Mouse (Mus musculus) embryonic facial prominence, embryonic 11.5 days (tissue): Measurements from ENCODE around the gene Tsen2. TPM values are rescaled to one million over a fixed set of nuclear protein-coding genes. Genes with fewer than 3 reads are reported as not detected.

Experiments
- ATAC-seq: fragments of 200-750 bp; cut with Nextera tagmentation; replicated peaks from 2 replicates; pipeline ENCODE4 v1.8.0; 2017; ENCODE audit warnings: low read depth; ENCODE audit not compliant: insufficient number of reproducible peaks, low FRiP score, low TSS enrichment
- DNase-seq: peaks from one replicate; pipeline ENCODE4 v3.0.0-alpha.2; 2015; ENCODE audit warnings: low spot score
- H3K27ac ChIP-seq: fragments of 300-500 bp; sonication (generic); replicated peaks from 2 replicates; pipeline ENCODE4 v1.5.1; 2014; ENCODE audit warnings: mild to moderate bottlenecking, low read depth, low read length, control low read depth
- H3K27me3 ChIP-seq: fragments of 300-500 bp; sonication (generic); 2 replicates; pipeline ENCODE4 v1.6.1; 2014; ENCODE audit warnings: mild to moderate bottlenecking, low read length, moderate library complexity, mixed read lengths; ENCODE audit not compliant: control insufficient read depth, insufficient read depth
- H3K36me3 ChIP-seq: fragments of 300-500 bp; sonication (generic); replicated peaks from 2 replicates; pipeline ENCODE4 v1.6.1; 2014; ENCODE audit warnings: low read depth, mild to moderate bottlenecking, low read length, moderate library complexity, mixed read lengths; ENCODE audit not compliant: control insufficient read depth, insufficient read depth
- H3K4me1 ChIP-seq: fragments of 300-500 bp; sonication (generic); 2 replicates; pipeline ENCODE4 v1.6.1; 2014; ENCODE audit warnings: low read length, mixed read lengths; ENCODE audit not compliant: control insufficient read depth, insufficient read depth
- H3K4me2 ChIP-seq: fragments of 300-500 bp; sonication (generic); 2 replicates; pipeline ENCODE4 v1.6.1; 2014; ENCODE audit warnings: low read depth, mild to moderate bottlenecking, control low read depth, low read length, moderate library complexity
- H3K4me3 ChIP-seq: fragments of 300-500 bp; sonication (generic); 2 replicates; pipeline ENCODE4 v1.5.1; 2014; ENCODE audit warnings: low read depth, low read length, control low read depth
- H3K9ac ChIP-seq: fragments of 300-500 bp; sonication (generic); replicated peaks from 2 replicates; pipeline ENCODE4 v1.6.1; 2014; ENCODE audit warnings: mild to moderate bottlenecking, control low read depth, low read length
- H3K9me3 ChIP-seq: fragments of 300-500 bp; sonication (generic); replicated peaks from 2 replicates; pipeline ENCODE4 v1.6.1; 2016; ENCODE audit warnings: mild to moderate bottlenecking, low read length, inconsistent platforms, mixed read lengths; ENCODE audit not compliant: control insufficient read depth
- WGBS: fragments of 180-500 bp; shearing (Covaris S2); extraction: QIAGEN DNeasy Blood & Tissue Kit; methylation state at CpG from one replicate; pipeline ENCODE4 v1.1.7; 2014; 5-methylcytosine and 5-hydroxymethylcytosine counted together
- polyA plus RNA-seq: library from polyadenylated mRNA; unstranded; fragments of >200 nt; fragmentation: Nextera tagmentation; extraction: Ambion mirVana; gene quantifications from 2 replicates; pipeline ENCODE4 v1.2.1, GENCODE M21; 2014

The Tsen2 gene
- polyA plus RNA-seq, 1 experiment from 2014 or later = 29.4 TPM

DNA sequence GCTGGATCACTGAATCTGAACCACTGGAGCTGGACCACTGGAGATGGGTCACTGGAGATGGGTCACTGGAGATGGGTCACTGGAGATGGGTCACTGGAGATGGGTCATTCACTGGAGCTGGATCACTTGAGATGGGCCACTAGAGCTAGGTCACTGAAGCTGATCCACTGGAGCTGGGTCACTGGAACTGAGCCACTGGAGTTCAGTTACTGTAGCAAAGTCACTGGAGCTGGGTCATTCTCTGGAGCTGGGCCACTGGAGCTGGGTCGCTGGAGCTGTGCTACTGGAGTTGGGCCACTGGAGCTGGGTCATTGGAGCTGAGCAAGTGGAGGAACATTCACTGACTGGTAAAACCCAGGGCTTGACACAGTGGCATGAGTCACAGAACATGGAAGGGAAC is 38.0 kb upstream of the Tsen2 start:
- ATAC-seq = no peak
- 89% methylated on average over 1 of the region's 1 CpGs for WGBS
- no peaks in the 10 kb centered on the region for H3K27me3 ChIP-seq
- H3K4me3 ChIP-seq = no peak overlapping the region
- H3K4me1 ChIP-seq = no peaks in the 10 kb centered on the region
- H3K27ac ChIP-seq = no peak overlapping the region
- no peak for DNase-seq
- H3K9ac ChIP-seq = no peak overlapping the region
- H3K36me3 ChIP-seq = no peaks in the 10 kb centered on the region
- no peaks in the 10 kb centered on the region for H3K9me3 ChIP-seq
- H3K4me2 ChIP-seq = no peak overlapping the region

DNA sequence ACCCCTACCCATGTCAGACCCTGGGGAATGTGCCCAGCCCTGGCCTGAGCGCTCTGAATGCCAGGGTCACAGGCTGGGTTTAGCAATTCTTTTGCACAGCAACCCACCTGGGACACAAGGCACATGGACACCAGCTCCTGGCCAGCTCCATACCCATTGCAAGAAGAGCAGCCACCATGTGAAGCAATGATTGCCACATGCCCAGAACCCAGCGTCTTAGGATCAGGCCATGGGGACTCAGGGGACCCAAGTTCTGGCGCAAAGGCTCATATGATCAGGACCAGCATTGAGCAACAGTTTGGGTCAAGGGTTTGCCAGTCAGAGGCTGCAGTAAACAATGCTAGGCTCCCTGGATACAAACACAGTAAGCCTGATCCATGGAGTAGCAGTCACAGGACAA is 33.0 kb upstream of the Tsen2 start:
- H3K4me3 ChIP-seq = no peak overlapping the region
- ATAC-seq = no peak
- WGBS = 93% methylated on average over 3 of the region's 3 CpGs

DNA sequence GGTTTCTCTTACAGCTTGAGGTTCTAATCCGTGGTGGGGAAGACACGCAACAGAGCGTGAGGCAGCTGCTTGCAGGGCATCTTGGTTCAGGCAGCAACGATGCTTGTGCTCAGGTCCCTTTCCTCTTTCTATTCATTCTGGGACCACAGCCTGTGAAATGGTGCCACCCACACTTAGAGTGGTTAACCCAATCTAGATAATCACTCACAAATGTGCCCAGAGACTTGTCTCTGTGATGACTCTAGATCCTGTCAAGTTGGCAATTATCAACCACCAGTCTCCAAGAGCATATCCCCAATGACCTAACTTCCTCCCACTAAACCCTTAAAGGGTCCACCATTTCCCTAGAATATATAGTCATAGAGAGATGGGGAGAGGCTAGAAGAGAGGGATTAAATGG is 31.3 kb upstream of the Tsen2 start:
- no peaks in the 10 kb centered on the region for H3K9me3 ChIP-seq
- no peak overlapping the region for H3K9ac ChIP-seq
- WGBS = 95% methylated on average over 4 of the region's 4 CpGs
- no peaks in the 10 kb centered on the region for H3K4me1 ChIP-seq
- ATAC-seq (no peak), DNase-seq (no peak)
- H3K4me3 ChIP-seq = no peak overlapping the region
- H3K27ac ChIP-seq = no peak overlapping the region
- no peaks in the 10 kb centered on the region for H3K36me3 ChIP-seq
- no peaks in the 10 kb centered on the region for H3K27me3 ChIP-seq
- H3K4me2 ChIP-seq = no peak overlapping the region

More for the DNA sequence above, 33.0 kb upstream of the Tsen2 start:
- Histone ChIP-seq H3K4me2 (no peak overlapping the region), H3K36me3 (no peaks in the 10 kb centered on the region), H3K9me3 (no peaks in the 10 kb centered on the region), H3K27me3 (no peaks in the 10 kb centered on the region), H3K27ac (no peak overlapping the region), H3K4me1 (no peaks in the 10 kb centered on the region), H3K9ac (no peak overlapping the region)
- no peak for DNase-seq

DNA sequence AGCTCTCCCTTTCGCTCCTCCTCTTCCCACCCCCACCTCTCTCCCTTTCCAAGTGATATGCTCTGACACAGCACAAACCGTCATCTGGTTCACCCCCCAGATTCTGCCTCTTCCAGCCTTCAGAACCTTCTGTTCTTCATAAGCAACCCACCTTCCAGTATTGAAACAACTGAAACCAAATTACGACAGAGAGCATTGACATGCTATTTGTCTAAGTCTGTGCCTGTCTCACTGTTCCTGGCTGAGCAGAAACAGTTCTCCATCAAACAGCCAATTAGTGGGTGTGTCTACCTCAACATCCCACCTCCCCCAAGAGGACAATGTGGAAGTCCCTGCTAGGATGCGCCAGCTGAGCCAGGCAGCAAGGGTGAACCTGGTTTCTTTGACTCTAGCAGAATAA is 26.6 kb upstream of the Tsen2 start:
- Histone ChIP-seq H3K27me3 (no peaks in the 10 kb centered on the region), H3K4me3 (no peak overlapping the region), H3K27ac (no peak overlapping the region), H3K4me1 (no peaks in the 10 kb centered on the region), H3K4me2 (no peak overlapping the region), H3K36me3 (no peaks in the 10 kb centered on the region), H3K9me3 (no peaks in the 10 kb centered on the region), H3K9ac (no peak overlapping the region)
- 76% methylated on average over 4 of the region's 4 CpGs for WGBS
- DNase-seq (no peak), ATAC-seq (no peak)

DNA sequence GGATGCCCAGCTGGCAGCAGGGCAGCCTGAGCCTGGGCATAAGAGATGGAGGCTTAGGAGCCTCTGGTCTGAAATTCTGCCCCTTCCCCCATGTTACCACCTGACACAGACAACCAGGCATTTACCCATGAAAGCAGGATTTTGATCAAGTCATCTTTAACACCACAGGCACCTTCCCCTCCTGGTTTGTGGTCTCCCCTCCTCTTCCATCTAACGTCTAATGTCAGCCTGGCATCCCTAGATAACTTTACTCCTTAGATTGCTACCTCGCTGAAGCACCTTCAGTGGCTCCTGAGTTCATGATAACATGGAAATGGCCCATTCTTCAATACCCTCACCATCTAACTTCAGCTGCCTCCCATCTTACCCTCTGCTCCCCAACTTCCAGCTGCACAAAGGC is 26.1 kb upstream of the Tsen2 start:
- ATAC-seq (no peak), DNase-seq (no peak)
- H3K9me3 ChIP-seq = no peaks in the 10 kb centered on the region
- H3K4me1 ChIP-seq = no peaks in the 10 kb centered on the region
- H3K27ac ChIP-seq = no peak overlapping the region
- H3K4me3 ChIP-seq = no peak overlapping the region
- WGBS = 76% methylated on average over 2 of the region's 2 CpGs
- H3K4me2 ChIP-seq = no peak overlapping the region
- H3K36me3 ChIP-seq = no peaks in the 10 kb centered on the region
- H3K27me3 ChIP-seq = no peaks in the 10 kb centered on the region
- no peak overlapping the region for H3K9ac ChIP-seq

DNA sequence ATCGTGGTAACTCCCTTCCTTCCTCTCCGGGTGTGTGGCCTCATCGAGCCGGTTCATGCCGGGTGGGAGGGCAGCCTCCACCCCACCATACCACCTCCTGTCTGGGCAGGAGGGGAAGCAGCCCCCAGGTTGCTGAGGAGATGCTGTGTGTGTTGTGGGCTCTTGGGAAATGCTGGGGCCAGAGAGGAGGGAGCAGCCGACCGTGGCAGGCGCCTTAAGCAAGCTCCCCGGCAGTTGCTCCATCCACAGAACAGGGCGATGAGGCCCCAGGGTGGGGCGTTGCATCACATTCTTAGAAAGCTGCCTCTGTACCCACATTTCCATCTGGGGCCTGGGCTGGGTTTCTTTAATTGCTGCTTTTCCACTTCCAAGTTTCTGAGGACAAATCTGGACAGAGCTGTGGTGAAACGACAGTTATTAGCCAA is 25.2 kb upstream of the Tsen2 start:
- WGBS = 73% methylated on average over 12 of the region's 12 CpGs
- Histone ChIP-seq H3K27ac (no peak overlapping the region), H3K4me1 (no peaks in the 10 kb centered on the region)

DNA sequence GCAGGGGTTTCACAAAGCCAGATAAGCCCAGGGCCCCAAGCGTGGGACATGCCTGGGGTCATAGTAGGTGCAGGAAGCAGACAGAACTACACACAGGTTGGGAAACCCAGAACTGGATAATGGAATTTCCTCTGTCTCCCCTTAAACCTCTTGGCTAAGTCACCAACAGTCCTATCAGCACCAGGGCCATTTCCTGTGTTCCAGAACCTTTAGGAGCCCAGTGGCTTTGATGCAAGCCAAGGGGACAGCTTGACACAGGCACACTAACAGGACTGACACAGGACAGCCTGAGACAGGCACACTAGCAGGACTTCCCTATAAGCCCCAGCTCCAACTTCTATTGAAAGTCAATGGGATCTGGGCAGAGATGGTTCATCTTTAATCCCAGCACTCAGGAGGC is 22.5 kb upstream of the Tsen2 start:
- Histone ChIP-seq H3K27ac (no peak overlapping the region), H3K4me2 (no peak overlapping the region), H3K4me3 (no peak overlapping the region), H3K36me3 (no peaks in the 10 kb centered on the region), H3K9me3 (no peaks in the 10 kb centered on the region), H3K4me1 (no peaks in the 10 kb centered on the region), H3K9ac (no peak overlapping the region), H3K27me3 (no peaks in the 10 kb centered on the region)
- ATAC-seq = no peak
- 74% methylated on average over 1 of the region's 1 CpGs for WGBS
- no peak for DNase-seq

More for the DNA sequence above, 25.2 kb upstream of the Tsen2 start:
- Histone ChIP-seq H3K36me3 (no peaks in the 10 kb centered on the region), H3K4me2 (no peak overlapping the region), H3K9ac (no peak overlapping the region), H3K9me3 (no peaks in the 10 kb centered on the region), H3K4me3 (no peak overlapping the region), H3K27me3 (no peaks in the 10 kb centered on the region)
- DNase-seq (no peak), ATAC-seq (no peak)

DNA sequence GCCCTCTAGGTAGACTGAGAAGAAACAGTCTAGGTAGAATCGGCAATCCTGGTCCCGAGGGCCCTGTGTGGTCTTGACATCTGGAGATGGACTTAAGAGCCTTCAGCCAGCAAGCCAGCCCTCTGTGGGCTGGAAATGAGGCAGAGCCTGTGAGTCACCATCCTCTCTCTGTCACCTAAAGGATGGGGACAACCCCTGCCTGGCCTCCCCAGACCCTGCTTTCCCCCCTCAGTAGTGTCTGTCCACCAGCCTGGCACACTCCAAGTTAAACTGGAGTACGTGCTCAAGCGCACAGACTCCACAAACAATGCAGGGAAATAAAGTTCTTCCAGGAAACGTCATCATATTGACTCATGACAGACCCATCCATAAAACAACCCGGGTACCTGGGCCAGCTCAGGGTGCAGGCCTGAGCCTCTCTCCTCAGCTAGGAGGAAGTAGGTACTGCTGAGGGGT is 21.7 kb upstream of the Tsen2 start:
- H3K27me3 ChIP-seq = no peaks in the 10 kb centered on the region
- no peak overlapping the region for H3K9ac ChIP-seq
- H3K36me3 ChIP-seq = no peaks in the 10 kb centered on the region
- no peak overlapping the region for H3K4me2 ChIP-seq
- no peak overlapping the region for H3K4me3 ChIP-seq
- no peaks in the 10 kb centered on the region for H3K4me1 ChIP-seq
- ATAC-seq (no peak), DNase-seq (no peak)
- H3K9me3 ChIP-seq = no peaks in the 10 kb centered on the region
- H3K27ac ChIP-seq = no peak overlapping the region
- 81% methylated on average over 6 of the region's 6 CpGs for WGBS
